11 mouse cellular contexts compared by ENCODE assay signal in the genomic region with DNA sequence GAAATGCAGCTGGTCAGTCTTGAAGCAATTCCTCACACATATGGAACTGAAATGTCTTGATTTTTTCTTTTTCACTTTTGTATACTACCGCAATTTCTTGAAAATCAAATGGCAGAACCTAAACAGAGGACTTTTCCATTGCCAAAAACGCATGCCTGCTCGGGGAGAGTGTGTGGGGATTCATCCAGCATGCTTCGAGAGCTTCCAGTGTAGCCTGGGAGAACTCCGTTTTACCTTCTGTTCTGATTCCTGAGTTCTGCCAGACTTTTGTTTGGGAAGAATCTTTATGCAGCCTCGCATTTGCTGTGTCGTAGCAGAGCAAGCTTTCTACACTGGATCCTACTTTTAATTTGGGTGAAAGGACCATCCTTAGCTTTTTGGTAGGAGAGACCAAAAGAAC.
A peak's percentile ranks its signal among the peaks of the same experiment; 100 is the strongest.
DNase-seq lines count a peak whose midpoint lies in the region; ATAC-seq and TF ChIP-seq lines count a peak whose summit lies in the region.
"Had no signal": no experiment of that assay in that cellular context is flagged by ENCODE, and none has a peak within 500 bp of the region (broad histone marks: within the 10 kb centered on the region; RNA-seq: fewer than 3 reads in every experiment).

No protein-coding gene starts in this region.

- no peak overlapping the region for H3K9ac ChIP-seq in intestine, postnatal 0 days (ENCODE audit: low read depth, low read length)
- no peak overlapping the region for H3K9ac ChIP-seq in stomach, embryonic 15.5 days
- H3K9ac ChIP-seq: hindbrain, embryonic 14.5 days had no signal

- no peak for TF ChIP-seq CTCF in intestine, postnatal 0 days (IDR thresholded peaks at IDR 0.05; ENCODE audit: low read depth)

- no peak for ATAC-seq in intestine, postnatal 0 days
- no peak for ATAC-seq in stomach, embryonic 15.5 days (ENCODE audit: insufficient read depth, low FRiP score, low read depth)

- H3K27ac ChIP-seq in intestine, postnatal 0 days (ENCODE audit: low read depth, low read length), result no peak overlapping the region
- peak overlapping the region; percentile 59; the same call in 1 of the 2 replicates for H3K27ac ChIP-seq in stomach, embryonic 15.5 days
- H3K27ac ChIP-seq: hindbrain, embryonic 14.5 days had no signal

- DNase-seq in kidney, adult 9 months, result peak; percentile 10
- DNase-seq in kidney, adult 11 months, result no peak
- peak; percentile 27 for DNase-seq in right cerebral cortex, adult 18-20 months
- DNase-seq in right cerebral cortex, postnatal 25 days, result no peak
- DNase-seq in cerebellum, postnatal 14 days, result no peak
- DNase-seq in urinary bladder, postnatal 36 days (ENCODE audit: low spot score in 2 of 2), result no peak
- DNase-seq: heart, adult 18-20 months; thymus, postnatal 14 days had no signal

- H3K4me3 ChIP-seq in intestine, postnatal 0 days (ENCODE audit: low read depth, low read length), result peak overlapping the region; percentile 35
- H3K4me3 ChIP-seq in stomach, embryonic 15.5 days (replicated peaks), result peak overlapping the region; percentile 18; the same call in 1 of the 2 replicates

- no peaks in the 10 kb centered on the region for H3K36me3 ChIP-seq in intestine, postnatal 0 days (ENCODE audit: control insufficient read depth, insufficient read depth)
- no peaks in the 10 kb centered on the region for H3K36me3 ChIP-seq in stomach, embryonic 15.5 days

- 35% methylated on average over 7 of the region's 7 CpGs for WGBS in intestine, postnatal 0 days
- 35% methylated on average over 7 of the region's 7 CpGs for whole genome bisulfite sequencing in stomach, embryonic 15.5 days

- H3K27me3 ChIP-seq in intestine, postnatal 0 days (replicated peaks; ENCODE audit: control insufficient read depth, insufficient read depth, low read length), result no peaks in the 10 kb centered on the region
- no peaks in the 10 kb centered on the region for H3K27me3 ChIP-seq in stomach, embryonic 15.5 days (replicated peaks)

- no peaks in the 10 kb centered on the region for H3K9me3 ChIP-seq in intestine, postnatal 0 days (ENCODE audit: control insufficient read depth)
- H3K9me3 ChIP-seq in stomach, embryonic 15.5 days, result no peaks in the 10 kb centered on the region

- H3K4me2 ChIP-seq in intestine, postnatal 0 days (replicated peaks; ENCODE audit: low read depth), result peak overlapping the region; percentile 64; the same call in 1 of the 2 replicates
- peak overlapping the region; percentile 38 for H3K4me2 ChIP-seq in stomach, embryonic 15.5 days
- H3K4me2 ChIP-seq: hindbrain, embryonic 14.5 days had no signal

- no peaks in the 10 kb centered on the region for H3K4me1 ChIP-seq in intestine, postnatal 0 days (replicated peaks; ENCODE audit: control insufficient read depth, insufficient read depth, low read length)
- H3K4me1 ChIP-seq in stomach, embryonic 15.5 days, result 0 out of 2 replicates have a peak, but pooled peaks cover 3% of the 10 kb centered on the region

Comparison
In these comparisons a context has a peak if more than half of its experiments do, and no peak if none do; other contexts are left out.
1. DNase-seq: peak in kidney, adult 9 months (single experiment) and right cerebral cortex, adult 18-20 months (single experiment); none in kidney, adult 11 months (single experiment), right cerebral cortex, postnatal 25 days (single experiment), cerebellum, postnatal 14 days (0 of 2) and urinary bladder, postnatal 36 days (0 of 2).